Mouse (Mus musculus) cortical plate, adult 2 months (tissue): ENCODE data around the gene Ppib. TPM values are rescaled to one million over a fixed set of nuclear protein-coding genes. Genes with fewer than 3 reads are reported as not detected.

ENCODE experiments used
- H3K27ac ChIP-seq: fragments of 200-500 bp; 2 replicates; pipeline ENCODE4 v1.5.1; 2012; ENCODE audit warnings: low read length, control low read depth, inconsistent platforms; ENCODE audit not compliant: insufficient read depth
- H3K4me1 ChIP-seq: fragments of 200-500 bp; 2 replicates; pipeline ENCODE4 v1.6.1; 2011; ENCODE audit warnings: low read length; ENCODE audit not compliant: control insufficient read depth, insufficient read depth
- H3K4me3 ChIP-seq: fragments of 200-500 bp; 2 replicates; pipeline ENCODE4 v1.5.1; 2011; ENCODE audit warnings: mild to moderate bottlenecking, low read length, control low read depth; ENCODE audit not compliant: insufficient read depth
- CTCF ChIP-seq: fragments of 200-500 bp; IDR thresholded peaks from 2 replicates; pipeline ENCODE4 v1.5.1; 2011; ENCODE audit warnings: mild to moderate bottlenecking, control low read depth, low read length; ENCODE audit not compliant: insufficient read depth; ENCODE audit errors: extremely low read depth
- POLR2A ChIP-seq: fragments of 200-500 bp; IDR thresholded peaks from 2 replicates; pipeline ENCODE4 v1.6.1; 2011; ENCODE audit warnings: mild to moderate bottlenecking, low read length, control low read depth; ENCODE audit not compliant: insufficient read depth; ENCODE audit errors: extremely low read depth
- polyA plus RNA-seq: library from polyadenylated mRNA; depleted of rRNA; stranded (reverse); fragments of >200 nt; gene quantifications from 2 replicates; pipeline ENCODE4 v1.2.3, GENCODE M21; 2012

Ppib gene
- polyA plus RNA-seq, 1 experiment: 243 TPM

GRCm38 (mm10) chr9:66090593-66091244, 30.7 kb downstream of the Ppib start:
- Histone ChIP-seq H3K4me1 (peaks cover 2% of the 10 kb centered on the region; the same call in 1 of the 2 replicates), H3K27ac (no peak overlapping the region), H3K4me3 (no peak overlapping the region)
- TF ChIP-seq CTCF (no peak), POLR2A (peak; percentile 7; the same call in 1 of the 2 replicates)

- Histone ChIP-seq H3K27ac (no peak overlapping the region), H3K4me3 (no peak overlapping the region), H3K4me1 (peaks cover 2% of the 10 kb centered on the region; the same call in 1 of the 2 replicates)
- TF ChIP-seq POLR2A: no peak
- no peak for TF ChIP-seq CTCF
These were observed 31.6 kb downstream of the Ppib start for GRCm38 (mm10) chr9:66091327-66092231.

- Histone ChIP-seq H3K4me1 (peaks cover 2% of the 10 kb centered on the region; the same call in 1 of the 2 replicates), H3K4me3 (no peak overlapping the region), H3K27ac (no peak overlapping the region)
- TF ChIP-seq CTCF (no peak), POLR2A (no peak)
These were observed 32.6 kb downstream of the Ppib start for GRCm38 (mm10) chr9:66092664-66093063.

- TF ChIP-seq POLR2A (no peak), CTCF (no peak)
- H3K4me1 ChIP-seq: peaks cover 3% of the 10 kb centered on the region; the same call in 1 of the 2 replicates
- H3K27ac ChIP-seq: peak overlapping the region; percentile 64; the same call in 1 of the 2 replicates
- H3K4me3 ChIP-seq: no peak overlapping the region
These were observed 41.6 kb downstream of the Ppib start for GRCm38 (mm10) chr9:66101577-66101976.

GRCm38 (mm10) chr9:66102668-66103067, 42.6 kb downstream of the Ppib start:
- Histone ChIP-seq H3K4me1 (peaks cover 3% of the 10 kb centered on the region; the same call in 1 of the 2 replicates), H3K27ac (no peak overlapping the region), H3K4me3 (no peak overlapping the region)
- TF ChIP-seq CTCF: no peak
- TF ChIP-seq POLR2A: no peak

GRCm38 (mm10) chr9:66104601-66105000, 44.6 kb downstream of the Ppib start:
- Histone ChIP-seq H3K4me1 (peaks cover 1% of the 10 kb centered on the region; the same call in 1 of the 2 replicates), H3K27ac (no peak overlapping the region), H3K4me3 (no peak overlapping the region)
- no peak for TF ChIP-seq POLR2A
- no peak for TF ChIP-seq CTCF

GRCm38 (mm10) chr9:66105168-66105567, 45.1 kb downstream of the Ppib start:
- H3K4me3 ChIP-seq: no peak overlapping the region
- TF ChIP-seq CTCF (no peak), POLR2A (no peak)
- no peak overlapping the region for H3K27ac ChIP-seq
- peaks cover 1% of the 10 kb centered on the region; the same call in 1 of the 2 replicates for H3K4me1 ChIP-seq

GRCm38 (mm10) chr9:66109574-66109973, 49.6 kb downstream of the Ppib start:
- Histone ChIP-seq H3K4me1 (0 out of 2 replicates have a peak, but pooled peaks cover 2% of the 10 kb centered on the region), H3K27ac (no peak overlapping the region), H3K4me3 (no peak overlapping the region)
- TF ChIP-seq POLR2A: no peak

GRCm38 (mm10) chr9:66110126-66110525, 50.1 kb downstream of the Ppib start:
- Histone ChIP-seq H3K27ac (no peak overlapping the region), H3K4me1 (0 out of 2 replicates have a peak, but pooled peaks cover 2% of the 10 kb centered on the region), H3K4me3 (no peak overlapping the region)
- TF ChIP-seq POLR2A (no peak), CTCF (no peak)
